Mouse (Mus musculus): Measurements from ENCODE around the gene Krt36. TPM values are rescaled to one million over a fixed set of nuclear protein-coding genes. Genes with fewer than 3 reads are reported as not detected.

Gene Krt36
- total RNA-seq, 1 experiment from 2014 or later = not detected

GRCm38 (mm10) chr11:100102693-100103429 lies 2.6 kb downstream of the Krt36 start:
- no peak for ATAC-seq (replicated peaks in 1 of 2; ENCODE audit: insufficient read depth in 1 of 2, low FRiP score in 2 of 2, low TSS enrichment in 1 of 2, low read depth in 1 of 2, poor library complexity in 2 of 2, severe bottlenecking in 2 of 2)

- ATAC-seq (replicated peaks in 1 of 2; ENCODE audit: insufficient read depth in 1 of 2, low FRiP score in 2 of 2, low TSS enrichment in 1 of 2, low read depth in 1 of 2, poor library complexity in 2 of 2, severe bottlenecking in 2 of 2) = no peak
These were observed 5.0 kb downstream of the Krt36 start for GRCm38 (mm10) chr11:100100391-100100790.

GRCm38 (mm10) chr11:100097819-100098218 lies 7.6 kb downstream of the Krt36 start:
- no peak for ATAC-seq (replicated peaks in 1 of 2; ENCODE audit: insufficient read depth in 1 of 2, low FRiP score in 2 of 2, low TSS enrichment in 1 of 2, low read depth in 1 of 2, poor library complexity in 2 of 2, severe bottlenecking in 2 of 2)

GRCm38 (mm10) chr11:100096141-100096540 lies 9.3 kb downstream of the Krt36 start, which contains the start of gene Krt35:
Gene Krt35, minus strand, starts transcription at chr11:100096241.
- ATAC-seq (replicated peaks in 1 of 2; ENCODE audit: insufficient read depth in 1 of 2, low FRiP score in 2 of 2, low TSS enrichment in 1 of 2, low read depth in 1 of 2, poor library complexity in 2 of 2, severe bottlenecking in 2 of 2) = no peak

- ATAC-seq (replicated peaks in 1 of 2; ENCODE audit: insufficient read depth in 1 of 2, low FRiP score in 2 of 2, low TSS enrichment in 1 of 2, low read depth in 1 of 2, poor library complexity in 2 of 2, severe bottlenecking in 2 of 2) = no peak
These were observed 16.9 kb downstream of the Krt36 start for GRCm38 (mm10) chr11:100088378-100089025.

- ATAC-seq (replicated peaks in 1 of 2; ENCODE audit: insufficient read depth in 1 of 2, low FRiP score in 2 of 2, low TSS enrichment in 1 of 2, low read depth in 1 of 2, poor library complexity in 2 of 2, severe bottlenecking in 2 of 2) = no peak
These were observed 17.6 kb downstream of the Krt36 start, which contains the start of gene Krt32 for GRCm38 (mm10) chr11:100087861-100088260. Gene Krt32, minus strand, starts transcription at chr11:100088226.

GRCm38 (mm10) chr11:100073873-100074272 lies 31.6 kb downstream of the Krt36 start:
- no peak for ATAC-seq (replicated peaks in 1 of 2; ENCODE audit: insufficient read depth in 1 of 2, low FRiP score in 2 of 2, low TSS enrichment in 1 of 2, low read depth in 1 of 2, poor library complexity in 2 of 2, severe bottlenecking in 2 of 2)

GRCm38 (mm10) chr11:100067293-100068036 lies 38.0 kb downstream of the Krt36 start:
- ATAC-seq (replicated peaks in 1 of 2; ENCODE audit: insufficient read depth in 1 of 2, low FRiP score in 2 of 2, low TSS enrichment in 1 of 2, low read depth in 1 of 2, poor library complexity in 2 of 2, severe bottlenecking in 2 of 2) = no peak

- ATAC-seq (replicated peaks in 1 of 2; ENCODE audit: insufficient read depth in 1 of 2, low FRiP score in 2 of 2, low TSS enrichment in 1 of 2, low read depth in 1 of 2, poor library complexity in 2 of 2, severe bottlenecking in 2 of 2) = no peak
These were observed 39.0 kb downstream of the Krt36 start for GRCm38 (mm10) chr11:100066236-100067010.

- no peak for ATAC-seq (replicated peaks in 1 of 2; ENCODE audit: insufficient read depth in 1 of 2, low FRiP score in 2 of 2, low TSS enrichment in 1 of 2, low read depth in 1 of 2, poor library complexity in 2 of 2, severe bottlenecking in 2 of 2)
These were observed 46.6 kb downstream of the Krt36 start for GRCm38 (mm10) chr11:100058875-100059274.

GRCm38 (mm10) chr11:100055686-100056655 lies 49.5 kb downstream of the Krt36 start:
- ATAC-seq (replicated peaks in 1 of 2; ENCODE audit: insufficient read depth in 1 of 2, low FRiP score in 2 of 2, low TSS enrichment in 1 of 2, low read depth in 1 of 2, poor library complexity in 2 of 2, severe bottlenecking in 2 of 2) = no peak

Other genes with a start within 250 kb of the Krt36 start
- not detected in 2 replicates for gene Gm11568, start 247.7 kb downstream of the Krt36 start, total RNA-seq (2017)
- gene Gm11559, start 241.2 kb downstream of the Krt36 start, total RNA-seq (2017) = not detected in 2 replicates
- not detected in 2 replicates for gene Krtap9-1, start 232.2 kb downstream of the Krt36 start, total RNA-seq (2017)
- gene Gm11567, start 226.4 kb downstream of the Krt36 start, total RNA-seq (2017) = not detected in 2 replicates
- gene Krtap31-1, start 197.7 kb downstream of the Krt36 start, total RNA-seq (2017) = not detected in 2 replicates
- not detected in 2 replicates for gene Gm11565, start 190.9 kb downstream of the Krt36 start, total RNA-seq (2017)
- gene Krtap31-2, start 169.3 kb downstream of the Krt36 start, total RNA-seq (2017) = not detected in 2 replicates
- not detected in 2 replicates for gene Krtap9-5, start 157.2 kb downstream of the Krt36 start, total RNA-seq (2017)
- gene Krtap29-1, start 126.6 kb downstream of the Krt36 start, total RNA-seq (2017) = not detected in 2 replicates
- gene Krtap16-1, start 119.0 kb downstream of the Krt36 start, total RNA-seq (2017) = not detected in 2 replicates
- gene Krtap17-1, start 111.6 kb downstream of the Krt36 start, total RNA-seq (2017) = not detected in 2 replicates
- not detected in 2 replicates for gene Krt33a, start 89.4 kb downstream of the Krt36 start, total RNA-seq (2017)
- not detected in 2 replicates for gene Krt33b, start 75.8 kb downstream of the Krt36 start, total RNA-seq (2017)
- not detected in 2 replicates for gene Krt34, start 64.1 kb downstream of the Krt36 start, total RNA-seq (2017)
- gene Krt31, start 55.1 kb downstream of the Krt36 start, total RNA-seq (2017) = not detected in 2 replicates
- gene Krt32, start 17.4 kb downstream of the Krt36 start, total RNA-seq (2017) = not detected in 2 replicates
- gene Krt35, start 9.4 kb downstream of the Krt36 start, total RNA-seq (2017) = not detected in 2 replicates
- gene Krt13, start 15.9 kb upstream of the Krt36 start, total RNA-seq (2017) = not detected in 2 replicates
- gene Krt15, start 30.3 kb upstream of the Krt36 start, total RNA-seq (2017) = not detected in 2 replicates
- gene Krt19, start 43.0 kb upstream of the Krt36 start, total RNA-seq (2017) = not detected in 2 replicates
- gene Krt9, start 87.6 kb upstream of the Krt36 start, total RNA-seq (2017) = not detected in 2 replicates
- gene Krt14, start 101.9 kb upstream of the Krt36 start, total RNA-seq (2017) = not detected in 2 replicates
- not detected in 2 replicates for gene Krt16, start 143.3 kb upstream of the Krt36 start, total RNA-seq (2017)
- gene Krt17, start 155.4 kb upstream of the Krt36 start, total RNA-seq (2017) = 0.44 TPM in 1 of 2 replicates, not detected in the other
- not detected in 2 replicates for gene Krt42, start 164.2 kb upstream of the Krt36 start, total RNA-seq (2017)
- gene Eif1, start 214.3 kb upstream of the Krt36 start, total RNA-seq (2017) = 225 and 235 TPM in 2 replicates
- gene Gast, start 228.8 kb upstream of the Krt36 start, total RNA-seq (2017) = not detected in 2 replicates

Measured in hematopoietic stem cell, adult 5-6 weeks (primary cell).